Mouse (Mus musculus): ENCODE measurements around the gene Klhdc9. TPM values are rescaled to one million over a fixed set of nuclear protein-coding genes. Genes with fewer than 3 reads are reported as not detected.

The Klhdc9 gene
- polyA plus RNA-seq, 1 experiment from 2014 or later: 2.2 TPM

Other genes starting within 250 kb of the Klhdc9 start
- 2.9 and 3.8 TPM in 2 replicates for gene Cfap126, start 246.9 kb downstream of the Klhdc9 start, polyA plus RNA-seq (2014; fragmentation: Nextera tagmentation; extraction: Ambion mirVana)
- gene Sdhc, start 210.2 kb downstream of the Klhdc9 start, polyA plus RNA-seq (2014; fragmentation: Nextera tagmentation; extraction: Ambion mirVana): 291 and 322 TPM in 2 replicates
- 0.24 TPM in 1 of 2 replicates, not detected in the other for gene Mpz, start 210.1 kb downstream of the Klhdc9 start, polyA plus RNA-seq (2014; fragmentation: Nextera tagmentation; extraction: Ambion mirVana)
- 2.1 and 2.6 TPM in 2 replicates for gene Pcp4l1, start 164.5 kb downstream of the Klhdc9 start, polyA plus RNA-seq (2014; fragmentation: Nextera tagmentation; extraction: Ambion mirVana)
- 0.24 and 0.27 TPM in 2 replicates for gene Nr1i3, start 146.8 kb downstream of the Klhdc9 start, polyA plus RNA-seq (2014; fragmentation: Nextera tagmentation; extraction: Ambion mirVana)
- 31.3 and 36.4 TPM in 2 replicates for gene Tomm40l, start 138.3 kb downstream of the Klhdc9 start, polyA plus RNA-seq (2014; fragmentation: Nextera tagmentation; extraction: Ambion mirVana)
- gene Apoa2, start 135.7 kb downstream of the Klhdc9 start, polyA plus RNA-seq (2014; fragmentation: Nextera tagmentation; extraction: Ambion mirVana): 3.5 and 5.7 TPM in 2 replicates
- gene Fcer1g, start 126.4 kb downstream of the Klhdc9 start, polyA plus RNA-seq (2014; fragmentation: Nextera tagmentation; extraction: Ambion mirVana): 30.7 and 32.1 TPM in 2 replicates
- 4.1 and 6.9 TPM in 2 replicates for gene Adamts4, start 110.4 kb downstream of the Klhdc9 start, polyA plus RNA-seq (2014; fragmentation: Nextera tagmentation; extraction: Ambion mirVana)
- 229 and 293 TPM in 2 replicates for gene Ndufs2, start 109.4 kb downstream of the Klhdc9 start, polyA plus RNA-seq (2014; fragmentation: Nextera tagmentation; extraction: Ambion mirVana)
- 69.9 and 79.2 TPM in 2 replicates for gene B4galt3, start 90.5 kb downstream of the Klhdc9 start, polyA plus RNA-seq (2014; fragmentation: Nextera tagmentation; extraction: Ambion mirVana)
- gene Ppox, start 79.6 kb downstream of the Klhdc9 start, polyA plus RNA-seq (2014; fragmentation: Nextera tagmentation; extraction: Ambion mirVana): 43.7 and 58.1 TPM in 2 replicates
- 74.4 and 87.9 TPM in 2 replicates for gene Usp21, start 72.8 kb downstream of the Klhdc9 start, polyA plus RNA-seq (2014; fragmentation: Nextera tagmentation; extraction: Ambion mirVana)
- 114 and 123 TPM in 2 replicates for gene Ufc1, start 65.8 kb downstream of the Klhdc9 start, polyA plus RNA-seq (2014; fragmentation: Nextera tagmentation; extraction: Ambion mirVana)
- gene Dedd, start 31.7 kb downstream of the Klhdc9 start, polyA plus RNA-seq (2014; fragmentation: Nextera tagmentation; extraction: Ambion mirVana): 38.8 and 47.1 TPM in 2 replicates
- 33.7 and 34.5 TPM in 2 replicates for gene Nit1, start 15.2 kb downstream of the Klhdc9 start, polyA plus RNA-seq (2014; fragmentation: Nextera tagmentation; extraction: Ambion mirVana)
- 53.7 and 103 TPM in 2 replicates for gene Pfdn2, start 15.1 kb downstream of the Klhdc9 start, polyA plus RNA-seq (2014; fragmentation: Nextera tagmentation; extraction: Ambion mirVana)
- 1.0 and 2.6 TPM in 2 replicates for gene Nectin4, start 9.3 kb upstream of the Klhdc9 start, polyA plus RNA-seq (2014; fragmentation: Nextera tagmentation; extraction: Ambion mirVana)
- 0.69 and 0.81 TPM in 2 replicates for gene Arhgap30, start 28.2 kb upstream of the Klhdc9 start, polyA plus RNA-seq (2014; fragmentation: Nextera tagmentation; extraction: Ambion mirVana)
- gene Usf1, start 50.5 kb upstream of the Klhdc9 start, polyA plus RNA-seq (2014; fragmentation: Nextera tagmentation; extraction: Ambion mirVana): 85.4 and 86.4 TPM in 2 replicates
- 2.2 and 4.0 TPM in 2 replicates for gene Tstd1, start 58.1 kb upstream of the Klhdc9 start, polyA plus RNA-seq (2014; fragmentation: Nextera tagmentation; extraction: Ambion mirVana)
- gene F11r, start 76.7 kb upstream of the Klhdc9 start, polyA plus RNA-seq (2014; fragmentation: Nextera tagmentation; extraction: Ambion mirVana): 96.4 and 127 TPM in 2 replicates
- 10.3 and 14.7 TPM in 2 replicates for gene Alyref2, start 142.7 kb upstream of the Klhdc9 start, polyA plus RNA-seq (2014; fragmentation: Nextera tagmentation; extraction: Ambion mirVana)
- gene Itln1, start 174.5 kb upstream of the Klhdc9 start, polyA plus RNA-seq (2014; fragmentation: Nextera tagmentation; extraction: Ambion mirVana): not detected in 2 replicates
- not detected in 2 replicates for gene Cd244a, start 198.4 kb upstream of the Klhdc9 start, polyA plus RNA-seq (2014; fragmentation: Nextera tagmentation; extraction: Ambion mirVana)
- gene Ly9, start 246.6 kb upstream of the Klhdc9 start, polyA plus RNA-seq (2014; fragmentation: Nextera tagmentation; extraction: Ambion mirVana): not detected in 2 replicates

Data from kidney, embryonic 14.5 days (tissue).